Mouse (Mus musculus) megakaryocyte, adult 5-6 weeks (primary cell): ENCODE measurements around the gene Ptpn14. TPM values are rescaled to one million over a fixed set of nuclear protein-coding genes. Genes with fewer than 3 reads are reported as not detected.
A peak's percentile ranks its signal among the peaks of the same experiment; 100 is the strongest.

Experiments used
- ATAC-seq: 2 replicates; pipeline ENCODE4 v1.8.0; 2016; ENCODE audit warnings: mild to moderate bottlenecking, inconsistent platforms; ENCODE audit not compliant: poor library complexity, severe bottlenecking
- total RNA-seq, 2 experiments: library from RNA; stranded (forward) in 1 of 2; stranded (reverse) in 1 of 2; fragments of 153-499, 151-499 nt in 1 of 2; fragments of 221-1000, 200-1000 nt in 1 of 2; gene quantifications; 2 replicates each; pipeline versions ENCODE4 v1.2.3 to v1.2.4; 2015 to 2017

Gene Ptpn14
- total RNA-seq, 2 experiments from 2014 or later, result 0.09 to 0.26 TPM

GRCm38 (mm10) chr1:189887518-189887917, 159.4 kb downstream of the Ptpn14 start:
- peak; percentile 82 for ATAC-seq

GRCm38 (mm10) chr1:189888749-189889148, 160.7 kb downstream of the Ptpn14 start:
- ATAC-seq, result no peak

GRCm38 (mm10) chr1:189894191-189894590, 166.1 kb downstream of the Ptpn14 start:
- no peak for ATAC-seq

- ATAC-seq, result no peak
Observed at GRCm38 (mm10) chr1:189897861-189898260, 169.8 kb downstream of the Ptpn14 start.

- ATAC-seq, result no peak
Observed at GRCm38 (mm10) chr1:189898708-189899107, 170.6 kb downstream of the Ptpn14 start.

GRCm38 (mm10) chr1:189899526-189899925, 171.5 kb downstream of the Ptpn14 start:
- no peak for ATAC-seq

- no peak for ATAC-seq
Observed at GRCm38 (mm10) chr1:189902413-189902812, 174.3 kb downstream of the Ptpn14 start.

- ATAC-seq, result no peak
Observed at GRCm38 (mm10) chr1:189903169-189903568, 175.1 kb downstream of the Ptpn14 start.

GRCm38 (mm10) chr1:189910685-189911345, 182.7 kb downstream of the Ptpn14 start:
- no peak for ATAC-seq

GRCm38 (mm10) chr1:189913093-189913760, 185.2 kb downstream of the Ptpn14 start:
- ATAC-seq, result no peak

GRCm38 (mm10) chr1:189916422-189917125, 188.5 kb downstream of the Ptpn14 start:
- ATAC-seq, result no peak

- no peak for ATAC-seq
Observed at GRCm38 (mm10) chr1:189917126-189917500, 189.0 kb downstream of the Ptpn14 start.

- ATAC-seq, result no peak
Observed at GRCm38 (mm10) chr1:189919756-189920155, 191.7 kb downstream of the Ptpn14 start.

- ATAC-seq, result no peak
Observed at GRCm38 (mm10) chr1:189920701-189921567, 192.9 kb downstream of the Ptpn14 start.

- no peak for ATAC-seq
Observed at GRCm38 (mm10) chr1:189921568-189921817, 193.4 kb downstream of the Ptpn14 start.

GRCm38 (mm10) chr1:189921818-189922592, 193.9 kb downstream of the Ptpn14 start, which contains the start of gene Smyd2:
Gene Smyd2 (minus strand): TSS chr1:189922363.
- ATAC-seq, result peak; percentile 87

GRCm38 (mm10) chr1:189922721-189923120, 194.7 kb downstream of the Ptpn14 start:
- no peak for ATAC-seq

GRCm38 (mm10) chr1:189923157-189923556, 195.1 kb downstream of the Ptpn14 start:
- no peak for ATAC-seq

GRCm38 (mm10) chr1:189923871-189924568, 196.0 kb downstream of the Ptpn14 start:
- no peak for ATAC-seq

- no peak for ATAC-seq
Observed at GRCm38 (mm10) chr1:189926279-189926678, 198.2 kb downstream of the Ptpn14 start.
